ENCODE assay signal across 8 mouse cellular contexts in genomic region chr11:79527015-79527738, GRCm38 (mm10). TPM values are rescaled to one million over a fixed set of nuclear protein-coding genes. Genes with fewer than 3 reads are reported as not detected.
DNase-seq lines count a peak whose midpoint lies in the region; ATAC-seq and TF ChIP-seq lines count a peak whose summit lies in the region.

No protein-coding gene starts in this region.

- H3K27ac ChIP-seq in stomach, embryonic 15.5 days = peak overlapping the region; percentile 40; the same call in 1 of the 2 replicates
- no peak overlapping the region for H3K27ac ChIP-seq in stomach, postnatal 0 days (replicated peaks)
- H3K27ac ChIP-seq in kidney, postnatal 0 days = peak overlapping the region; percentile 60
- no peak overlapping the region for H3K27ac ChIP-seq in hindbrain, embryonic 10.5 days
- H3K27ac ChIP-seq in midbrain, embryonic 16.5 days (ENCODE audit: low read length) = no peak overlapping the region

- TF ChIP-seq EP300 in stomach, postnatal 0 days (optimal IDR thresholded peaks at IDR 0.05) = no peak

- H3K27me3 ChIP-seq in stomach, embryonic 15.5 days (replicated peaks) = no peaks in the 10 kb centered on the region
- no peaks in the 10 kb centered on the region for H3K27me3 ChIP-seq in stomach, postnatal 0 days (ENCODE audit: control insufficient read depth, insufficient read depth, low read length)
- H3K27me3 ChIP-seq in kidney, postnatal 0 days (ENCODE audit: insufficient read depth, low read length) = no peaks in the 10 kb centered on the region
- no peaks in the 10 kb centered on the region for H3K27me3 ChIP-seq in hindbrain, embryonic 10.5 days (ENCODE audit: insufficient read depth, poor library complexity, severe bottlenecking)
- H3K27me3 ChIP-seq in midbrain, embryonic 16.5 days (ENCODE audit: control insufficient read depth, insufficient read depth, low read depth, low read length) = no peaks in the 10 kb centered on the region

- DNase-seq in adrenal gland, adult (ENCODE audit: inconsistent age in 2 of 2, low spot score in 1 of 2) = peak; percentile 31 to 70
- no peak for DNase-seq in adrenal gland, adult 8-10 months
- DNase-seq in stomach, postnatal 0 days (ENCODE audit: low spot score) = no peak
- no peak for DNase-seq in kidney, postnatal 0 days (ENCODE audit: low spot score)
- peak; percentile 67 to 72 for DNase-seq in spleen, postnatal 36 days (ENCODE audit: low spot score in 2 of 2)
- no peak for DNase-seq in hindbrain, embryonic 10.5 days (ENCODE audit: low spot score)

- WGBS in stomach, embryonic 15.5 days = 67% methylated on average over 15 of the region's 15 CpGs
- 71% methylated on average over 15 of the region's 15 CpGs for WGBS in stomach, postnatal 0 days
- WGBS in kidney, postnatal 0 days = 64% methylated on average over 15 of the region's 15 CpGs
- WGBS in hindbrain, embryonic 10.5 days = 85% methylated on average over 15 of the region's 15 CpGs
- WGBS in midbrain, embryonic 16.5 days = 84% methylated on average over 15 of the region's 15 CpGs

- H3K4me3 ChIP-seq in stomach, embryonic 15.5 days (replicated peaks) = no peak overlapping the region
- no peak overlapping the region for H3K4me3 ChIP-seq in stomach, postnatal 0 days (ENCODE audit: low read depth, low read length)
- no peak overlapping the region for H3K4me3 ChIP-seq in kidney, postnatal 0 days (replicated peaks; ENCODE audit: low read depth, low read length)
- no peak overlapping the region for H3K4me3 ChIP-seq in hindbrain, embryonic 10.5 days
- H3K4me3 ChIP-seq in midbrain, embryonic 16.5 days (ENCODE audit: low read depth, low read length) = no peak overlapping the region

- H3K4me2 ChIP-seq in stomach, embryonic 15.5 days = no peak overlapping the region
- H3K4me2 ChIP-seq in stomach, postnatal 0 days (replicated peaks; ENCODE audit: low read depth) = no peak overlapping the region
- H3K4me2 ChIP-seq in kidney, postnatal 0 days (ENCODE audit: low read length) = no peak overlapping the region
- no peak overlapping the region for H3K4me2 ChIP-seq in midbrain, embryonic 16.5 days (ENCODE audit: low read length)

- no peaks in the 10 kb centered on the region for H3K4me1 ChIP-seq in stomach, embryonic 15.5 days
- no peaks in the 10 kb centered on the region for H3K4me1 ChIP-seq in stomach, postnatal 0 days (replicated peaks; ENCODE audit: control insufficient read depth, insufficient read depth)
- H3K4me1 ChIP-seq in kidney, postnatal 0 days (replicated peaks; ENCODE audit: insufficient read depth, low read length) = 0 out of 2 replicates have a peak, but pooled peaks cover 4% of the 10 kb centered on the region
- no peaks in the 10 kb centered on the region for H3K4me1 ChIP-seq in hindbrain, embryonic 10.5 days (replicated peaks)
- no peaks in the 10 kb centered on the region for H3K4me1 ChIP-seq in midbrain, embryonic 16.5 days (ENCODE audit: control insufficient read depth, insufficient read depth, low read length)

- H3K36me3 ChIP-seq in stomach, embryonic 15.5 days = no peaks in the 10 kb centered on the region
- H3K36me3 ChIP-seq in stomach, postnatal 0 days (ENCODE audit: control insufficient read depth, insufficient read depth, low read length) = no peaks in the 10 kb centered on the region; the same call in 1 of the 2 replicates
- peaks cover 12% of the 10 kb centered on the region; the same call in 1 of the 2 replicates for H3K36me3 ChIP-seq in kidney, postnatal 0 days (ENCODE audit: insufficient read depth, low read length)
- H3K36me3 ChIP-seq in hindbrain, embryonic 10.5 days = peaks cover 52% of the 10 kb centered on the region
- H3K36me3 ChIP-seq in midbrain, embryonic 16.5 days (ENCODE audit: control insufficient read depth, insufficient read depth, low read length) = no peaks in the 10 kb centered on the region

- H3K9ac ChIP-seq in stomach, embryonic 15.5 days = no peak overlapping the region
- H3K9ac ChIP-seq in stomach, postnatal 0 days (ENCODE audit: low read length) = no peak overlapping the region
- H3K9ac ChIP-seq in kidney, postnatal 0 days (ENCODE audit: low read depth, low read length) = no peak overlapping the region
- no peak overlapping the region for H3K9ac ChIP-seq in midbrain, embryonic 16.5 days (ENCODE audit: low read depth, low read length)

- TF ChIP-seq CTCF in stomach, postnatal 0 days (IDR thresholded peaks at IDR 0.05; ENCODE audit: low read depth) = no peak
- no peak for TF ChIP-seq CTCF in kidney, postnatal 0 days (IDR thresholded peaks at IDR 0.05; ENCODE audit: low read depth)

- ATAC-seq in stomach, embryonic 15.5 days (ENCODE audit: insufficient read depth, low FRiP score, low read depth) = no peak
- no peak for ATAC-seq in stomach, postnatal 0 days (ENCODE audit: low FRiP score, low TSS enrichment)
- no peak for ATAC-seq in kidney, postnatal 0 days (replicated peaks; ENCODE audit: low FRiP score, low read depth)
- no peak for ATAC-seq in midbrain, embryonic 16.5 days

- H3K9me3 ChIP-seq in stomach, embryonic 15.5 days = no peaks in the 10 kb centered on the region
- no peaks in the 10 kb centered on the region for H3K9me3 ChIP-seq in stomach, postnatal 0 days (ENCODE audit: control insufficient read depth, low read length)
- H3K9me3 ChIP-seq in kidney, postnatal 0 days (replicated peaks; ENCODE audit: low read length) = no peaks in the 10 kb centered on the region
- H3K9me3 ChIP-seq in hindbrain, embryonic 10.5 days = no peaks in the 10 kb centered on the region
- H3K9me3 ChIP-seq in midbrain, embryonic 16.5 days (replicated peaks; ENCODE audit: control insufficient read depth, low read length, poor library complexity, severe bottlenecking) = no peaks in the 10 kb centered on the region

RNA-seq across cellular contexts. Expression of gene Evi2, which starts 3.2 kb away (rescaled TPM):
- total RNA-seq in adrenal gland, adult 8-10 months (2022) = under 1 TPM; 0.12 to 0.35 (median 0.21) TPM
- 0.86 and 1.2 TPM in 2 replicates for polyA plus RNA-seq in stomach, embryonic 15.5 days (2015; fragmentation: Nextera tagmentation; extraction: Ambion mirVana)
- 0.05 and 0.28 TPM in 2 replicates for polyA plus RNA-seq in stomach, postnatal 0 days (2015; fragmentation: Nextera tagmentation; extraction: Ambion mirVana)
- 0.12 and 0.18 TPM in 2 replicates for polyA plus RNA-seq in kidney, postnatal 0 days (2015; fragmentation: Nextera tagmentation; extraction: Ambion mirVana)
- polyA plus RNA-seq in hindbrain, embryonic 10.5 days (2016; fragmentation: Nextera tagmentation; extraction: Ambion mirVana) = 0.95 and 1.1 TPM in 2 replicates
- 0.60 and 0.65 TPM in 2 replicates for polyA plus RNA-seq in midbrain, embryonic 16.5 days (2015; fragmentation: Nextera tagmentation; extraction: Ambion mirVana)

RNA-seq across cellular contexts. Expression of gene Evi2a, which starts 3.2 kb away (rescaled TPM):
- 1 to 10 TPM; 3.2 to 7.0 (median 4.9) TPM for total RNA-seq in adrenal gland, adult 8-10 months (2022)
- 5.3 and 5.4 TPM in 2 replicates for polyA plus RNA-seq in stomach, embryonic 15.5 days (2015; fragmentation: Nextera tagmentation; extraction: Ambion mirVana)
- polyA plus RNA-seq in stomach, postnatal 0 days (2015; fragmentation: Nextera tagmentation; extraction: Ambion mirVana) = 3.0 and 4.5 TPM in 2 replicates
- 3.3 and 3.4 TPM in 2 replicates for polyA plus RNA-seq in kidney, postnatal 0 days (2015; fragmentation: Nextera tagmentation; extraction: Ambion mirVana)
- polyA plus RNA-seq in hindbrain, embryonic 10.5 days (2016; fragmentation: Nextera tagmentation; extraction: Ambion mirVana) = 2.4 and 3.1 TPM in 2 replicates
- polyA plus RNA-seq in midbrain, embryonic 16.5 days (2015; fragmentation: Nextera tagmentation; extraction: Ambion mirVana) = 2.8 and 3.1 TPM in 2 replicates

RNA-seq across cellular contexts. Expression of gene Evi2b, which starts 3.6 kb away (rescaled TPM):
- total RNA-seq in adrenal gland, adult 8-10 months (2022) = 1 to 10 TPM in 3 of 4 experiments, under 1 TPM in 1; 0.94 to 5.3 (median 3.7) TPM
- polyA plus RNA-seq in stomach, embryonic 15.5 days (2015; fragmentation: Nextera tagmentation; extraction: Ambion mirVana) = 1.2 and 1.3 TPM in 2 replicates
- 0.27 and 0.53 TPM in 2 replicates for polyA plus RNA-seq in stomach, postnatal 0 days (2015; fragmentation: Nextera tagmentation; extraction: Ambion mirVana)
- polyA plus RNA-seq in kidney, postnatal 0 days (2015; fragmentation: Nextera tagmentation; extraction: Ambion mirVana) = 0.78 and 0.82 TPM in 2 replicates
- polyA plus RNA-seq in hindbrain, embryonic 10.5 days (2016; fragmentation: Nextera tagmentation; extraction: Ambion mirVana) = 0.35 and 0.66 TPM in 2 replicates
- not detected in 2 replicates for polyA plus RNA-seq in midbrain, embryonic 16.5 days (2015; fragmentation: Nextera tagmentation; extraction: Ambion mirVana)

RNA-seq across cellular contexts. Expression of gene Omg, which starts 23.3 kb away (rescaled TPM):
- 10 to 100 TPM in 1 of 4 experiments, 1 to 10 TPM in 3; 6.7 to 12.9 (median 8.5) TPM for total RNA-seq in adrenal gland, adult 8-10 months (2022)
- polyA plus RNA-seq in stomach, embryonic 15.5 days (2015; fragmentation: Nextera tagmentation; extraction: Ambion mirVana) = 0.22 and 0.33 TPM in 2 replicates
- polyA plus RNA-seq in stomach, postnatal 0 days (2015; fragmentation: Nextera tagmentation; extraction: Ambion mirVana) = 0.27 and 0.30 TPM in 2 replicates
- polyA plus RNA-seq in kidney, postnatal 0 days (2015; fragmentation: Nextera tagmentation; extraction: Ambion mirVana) = 0.17 and 0.26 TPM in 2 replicates
- 0.19 and 0.29 TPM in 2 replicates for polyA plus RNA-seq in hindbrain, embryonic 10.5 days (2016; fragmentation: Nextera tagmentation; extraction: Ambion mirVana)
- 6.2 and 9.8 TPM in 2 replicates for polyA plus RNA-seq in midbrain, embryonic 16.5 days (2015; fragmentation: Nextera tagmentation; extraction: Ambion mirVana)

Comparison
In these comparisons a context has a peak if more than half of its experiments do, and no peak if none do; other contexts are left out.
1. DNase-seq: peak in adrenal gland, adult (2 of 2) and spleen, postnatal 36 days (2 of 2); none in adrenal gland, adult 8-10 months (single experiment), stomach, postnatal 0 days (single experiment), kidney, postnatal 0 days (single experiment) and hindbrain, embryonic 10.5 days (single experiment).
2. H3K27ac ChIP-seq: peak in stomach, embryonic 15.5 days (single experiment) and kidney, postnatal 0 days (single experiment); none in stomach, postnatal 0 days (single experiment), hindbrain, embryonic 10.5 days (single experiment) and midbrain, embryonic 16.5 days (single experiment).